Mouse (Mus musculus) bone marrow, adult 2 months (tissue): ENCODE measurements around the gene Tns4. TPM values are rescaled to one million over a fixed set of nuclear protein-coding genes. Genes with fewer than 3 reads are reported as not detected.

Experiments
- H3K27ac ChIP-seq: fragments of 200-500 bp; 2 replicates; pipeline ENCODE4 v1.5.1; 2012; ENCODE audit warnings: low read depth, mild to moderate bottlenecking, control low read depth, inconsistent platforms, low read length; ENCODE audit not compliant: control insufficient read depth, poor library complexity, insufficient read depth
- H3K4me1 ChIP-seq: fragments of 200-500 bp; 2 replicates; pipeline ENCODE4 v1.6.1; 2011; ENCODE audit warnings: low read length; ENCODE audit not compliant: control insufficient read depth, insufficient read depth
- H3K4me3 ChIP-seq: fragments of 200-500 bp; replicated peaks from 2 replicates; pipeline ENCODE3; 2011; ENCODE audit warnings: mild to moderate bottlenecking, low read depth, low read length, control low read depth; ENCODE audit not compliant: control insufficient read depth
- CTCF ChIP-seq: fragments of 200-500 bp; IDR thresholded peaks from 2 replicates; pipeline ENCODE4 v1.5.1; 2011; ENCODE audit warnings: low read length, control low read depth; ENCODE audit not compliant: control insufficient read depth, insufficient read depth
- POLR2A ChIP-seq: fragments of 200-500 bp; IDR thresholded peaks from 2 replicates; pipeline ENCODE4 v1.6.1; 2011; ENCODE audit warnings: low read depth, mild to moderate bottlenecking, control low read depth, low read length, borderline replicate concordance; ENCODE audit not compliant: control insufficient read depth
- WGBS: fragments of 180-500 bp; shearing (Covaris S2); methylation state at CpG from one replicate; pipeline ENCODE4 v1.1.7; 2018; 5-methylcytosine and 5-hydroxymethylcytosine counted together
- polyA plus RNA-seq: library from polyadenylated mRNA; stranded (reverse); fragments of >200 nt; gene quantifications from 2 replicates; pipeline ENCODE4 v1.2.4, GENCODE M21; 2011; ENCODE audit warnings: low replicate concordance; ENCODE audit not compliant: missing spikeins, insufficient read depth, insufficient read length

Tns4 gene
- polyA plus RNA-seq, 1 experiment: not detected

DNA sequence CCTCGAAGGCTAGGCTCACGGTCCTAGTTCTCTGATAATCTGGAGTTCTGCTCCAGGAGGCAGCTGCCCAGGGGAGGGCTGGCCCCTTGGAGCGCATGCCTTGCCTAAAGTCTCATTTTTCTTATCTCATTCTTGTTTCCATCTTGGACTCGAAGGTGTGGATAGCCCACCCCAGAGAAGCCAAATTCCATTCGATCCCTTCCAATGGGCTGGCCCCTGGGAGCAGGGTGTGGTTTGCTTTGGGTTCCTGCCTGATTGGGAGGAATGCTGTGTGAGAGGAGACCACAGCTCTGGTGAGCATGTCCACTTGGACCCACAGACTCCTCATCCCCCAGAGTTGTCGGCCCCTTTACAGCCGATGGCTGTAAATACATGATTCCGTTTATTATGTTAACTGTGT lies 12.6 kb upstream of the Tns4 start:
- Histone ChIP-seq H3K4me3 (no peak overlapping the region), H3K27ac (no peak overlapping the region), H3K4me1 (peaks cover 7% of the 10 kb centered on the region)
- WGBS: 67% methylated on average over 8 of the region's 8 CpGs
- no peak for TF ChIP-seq POLR2A
- no peak for TF ChIP-seq CTCF

DNA sequence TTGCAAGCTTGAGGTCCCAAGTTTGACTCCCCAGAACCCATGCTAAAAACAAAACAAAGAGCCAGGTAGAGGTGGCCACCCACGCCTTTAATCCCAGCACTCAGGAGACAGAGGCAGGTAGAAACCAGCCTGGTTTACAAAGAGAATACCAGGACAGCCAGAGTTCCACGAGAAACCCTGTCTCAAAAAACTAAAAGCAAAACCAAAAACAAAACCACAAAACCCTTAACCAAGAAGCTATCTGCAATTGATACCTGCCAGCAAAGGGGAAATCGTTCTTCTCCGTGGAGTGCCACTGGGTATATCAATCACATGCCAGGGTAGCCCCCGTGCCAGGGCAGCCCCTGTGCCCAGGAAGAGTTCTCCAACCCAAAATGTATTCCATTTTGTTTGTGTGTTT lies 11.1 kb upstream of the Tns4 start:
- TF ChIP-seq POLR2A (no peak), CTCF (no peak)
- Histone ChIP-seq H3K27ac (no peak overlapping the region), H3K4me3 (no peak overlapping the region), H3K4me1 (peaks cover 5% of the 10 kb centered on the region)
- WGBS: 15% methylated on average over 5 of the region's 5 CpGs

DNA sequence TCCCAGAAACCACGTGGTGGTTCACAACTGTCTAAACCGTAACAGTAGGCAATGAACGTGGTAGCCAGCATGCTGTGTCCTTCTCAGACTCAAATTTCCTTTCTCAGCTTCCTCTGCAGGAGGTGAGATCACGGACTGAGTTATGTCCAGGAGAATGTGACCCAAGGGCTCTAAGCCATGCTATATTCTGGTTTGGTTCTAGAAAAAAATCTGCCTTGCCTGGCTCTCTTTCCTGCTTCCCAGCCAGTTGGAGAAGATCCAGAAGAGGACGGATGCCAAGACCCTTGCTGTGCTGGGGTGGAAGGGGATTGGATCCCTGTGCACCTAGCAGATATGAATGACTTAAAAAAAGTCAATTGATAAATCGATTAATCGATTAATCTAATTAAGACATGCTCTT lies 10.4 kb upstream of the Tns4 start:
- Histone ChIP-seq H3K4me1 (peaks cover 3% of the 10 kb centered on the region), H3K4me3 (no peak overlapping the region), H3K27ac (no peak overlapping the region)
- 75% methylated on average over 7 of the region's 7 CpGs for WGBS
- no peak for TF ChIP-seq CTCF
- TF ChIP-seq POLR2A: no peak

DNA sequence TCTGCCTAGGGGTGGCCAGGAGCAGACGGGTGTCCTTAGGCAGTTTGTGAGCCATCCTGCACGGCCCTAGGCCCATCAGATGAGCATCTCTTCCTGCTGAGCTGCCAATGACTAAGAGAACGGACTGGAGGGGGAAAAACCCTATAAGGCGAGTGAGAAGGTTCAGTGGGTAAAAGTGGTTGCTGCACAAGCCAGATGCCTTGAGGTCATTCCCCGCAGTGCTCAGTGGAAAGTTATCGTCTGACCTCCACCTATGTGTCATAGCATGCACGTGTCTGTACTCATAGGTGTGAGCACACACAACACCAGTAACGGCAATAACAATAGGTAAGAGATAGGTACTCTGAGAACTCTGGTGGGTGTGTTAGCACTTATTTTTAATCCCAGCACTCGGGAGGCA lies 9.8 kb upstream of the Tns4 start:
- no peak for TF ChIP-seq POLR2A
- TF ChIP-seq CTCF: no peak
- Histone ChIP-seq H3K4me1 (peaks cover 3% of the 10 kb centered on the region), H3K4me3 (no peak overlapping the region), H3K27ac (no peak overlapping the region)
- 73% methylated on average over 9 of the region's 9 CpGs for WGBS

DNA sequence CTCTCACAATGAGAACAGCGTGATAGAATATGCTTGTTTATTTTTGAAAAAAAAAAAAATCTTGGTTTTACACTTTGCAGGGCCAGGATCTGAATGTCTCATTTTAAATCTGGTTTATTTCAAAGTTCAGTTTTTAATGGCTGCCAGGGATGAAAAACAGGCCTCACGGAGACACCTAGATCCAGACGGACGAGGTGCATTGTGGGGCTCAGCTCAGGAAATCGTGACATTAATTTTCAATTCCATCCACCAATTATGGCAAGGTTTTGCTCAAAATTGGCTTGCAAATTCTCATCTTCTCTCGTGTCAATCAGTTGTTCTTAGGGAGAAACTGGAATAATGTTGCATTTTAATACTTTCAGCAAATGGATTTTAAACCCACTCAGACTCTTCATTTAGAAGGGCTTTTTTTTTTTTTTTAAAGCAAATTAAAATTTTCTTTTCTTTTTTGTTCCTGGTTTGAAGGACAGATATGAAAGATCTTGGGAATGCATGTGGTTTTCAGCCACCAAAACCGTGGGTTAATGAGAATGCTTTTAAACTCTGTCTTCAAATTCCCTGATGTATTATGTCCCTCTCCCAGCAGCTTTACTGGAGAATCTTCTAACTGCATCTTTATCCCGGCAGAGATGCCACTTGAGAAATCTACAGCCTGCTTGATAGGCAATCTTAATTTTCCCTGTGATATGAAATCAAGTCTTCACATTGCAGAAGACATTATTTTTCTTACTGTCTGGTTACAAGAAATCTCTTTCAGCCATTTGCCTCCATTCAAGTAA lies 8.1 kb upstream of the Tns4 start:
- 79% methylated on average over 8 of the region's 8 CpGs for WGBS
- Histone ChIP-seq H3K4me1 (peaks cover 2% of the 10 kb centered on the region), H3K27ac (no peak overlapping the region), H3K4me3 (no peak overlapping the region)
- TF ChIP-seq CTCF: no peak
- no peak for TF ChIP-seq POLR2A

DNA sequence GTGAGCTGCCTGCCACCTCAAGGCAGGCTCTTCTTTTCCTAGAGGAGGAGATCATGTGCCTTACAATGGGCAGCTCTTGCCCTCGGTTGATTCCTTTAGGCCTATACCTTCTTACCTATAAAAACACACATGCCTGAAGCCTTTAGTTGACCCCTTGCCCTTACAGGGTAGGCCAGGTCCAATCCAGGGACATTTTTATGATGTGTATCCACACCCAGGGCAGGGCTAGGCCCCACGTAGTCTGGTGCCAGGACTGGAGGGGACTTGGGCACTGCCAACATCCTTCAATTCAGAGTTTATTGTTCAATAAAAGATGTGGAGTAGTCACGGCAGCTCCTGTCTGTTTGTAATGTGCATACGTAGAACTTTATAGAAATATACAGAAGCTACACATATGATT lies 7.3 kb upstream of the Tns4 start:
- TF ChIP-seq POLR2A: no peak
- TF ChIP-seq CTCF: no peak
- Histone ChIP-seq H3K4me3 (no peak overlapping the region), H3K4me1 (peaks cover 2% of the 10 kb centered on the region), H3K27ac (no peak overlapping the region)
- 80% methylated on average over 4 of the region's 4 CpGs for WGBS

DNA sequence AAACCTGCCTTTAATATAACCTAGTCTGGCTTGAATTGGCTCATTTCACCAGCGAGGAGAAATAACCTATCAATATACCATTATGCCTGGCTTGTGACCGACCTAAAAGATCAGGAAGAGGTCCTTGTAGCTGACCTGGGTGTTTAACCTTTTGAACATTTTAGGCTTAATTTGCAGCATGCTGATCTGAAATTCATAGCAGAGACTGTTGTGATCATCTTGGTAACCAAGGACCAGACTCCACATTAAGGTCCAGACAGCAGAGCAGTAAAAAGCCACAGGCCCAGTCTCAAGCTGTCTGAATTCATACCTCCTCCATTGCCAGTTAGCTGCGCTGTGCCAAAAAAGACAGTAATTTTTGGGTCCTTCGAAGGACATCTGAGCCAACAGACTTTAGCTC lies 6.7 kb upstream of the Tns4 start:
- Histone ChIP-seq H3K4me1 (no peaks in the 10 kb centered on the region), H3K27ac (no peak overlapping the region), H3K4me3 (no peak overlapping the region)
- no peak for TF ChIP-seq CTCF
- no peak for TF ChIP-seq POLR2A
- 85% methylated on average over 4 of the region's 4 CpGs for WGBS

DNA sequence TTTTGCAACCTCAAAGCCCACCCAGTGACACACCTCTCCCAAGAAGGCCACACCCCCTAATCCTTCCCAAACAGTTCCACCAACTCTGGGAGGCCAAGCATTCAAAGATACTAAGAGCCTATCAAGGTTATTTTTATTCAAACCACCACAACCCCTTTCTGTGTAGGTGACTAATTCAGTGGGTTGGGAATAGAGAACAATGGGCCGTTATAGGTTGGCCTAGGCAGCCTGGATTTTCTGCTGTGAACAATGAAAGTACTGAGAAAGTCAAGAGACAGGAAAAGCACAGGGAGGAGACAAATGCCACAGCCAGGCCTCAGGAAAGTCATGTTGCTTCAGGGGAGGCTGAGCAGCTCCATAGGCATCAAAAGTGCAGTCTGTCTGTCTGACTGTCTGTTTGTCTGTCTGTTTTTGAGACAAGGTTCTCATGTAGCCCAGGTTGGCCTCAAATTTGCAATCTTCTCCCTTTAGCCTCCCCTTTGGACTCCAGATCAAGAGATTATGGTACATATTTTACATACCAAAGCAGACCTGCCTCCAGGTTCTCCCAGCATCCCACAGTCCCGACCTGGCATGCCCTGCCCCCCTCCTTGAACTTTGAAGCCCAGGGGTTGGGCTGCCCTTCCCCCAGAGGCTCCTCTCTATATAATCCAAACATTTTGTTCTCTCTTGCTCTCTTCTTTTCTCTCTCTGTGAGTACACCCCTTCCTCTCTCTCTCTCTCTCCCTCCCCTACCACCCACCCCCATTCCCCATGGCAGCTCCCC lies 6.0 kb upstream of the Tns4 start:
- no peak overlapping the region for H3K4me3 ChIP-seq
- 70% methylated on average over 2 of the region's 2 CpGs for WGBS
- TF ChIP-seq POLR2A (no peak), CTCF (no peak)
- H3K27ac ChIP-seq: no peak overlapping the region
- no peaks in the 10 kb centered on the region for H3K4me1 ChIP-seq
